Mouse (Mus musculus) cerebellum, adult (tissue): ENCODE data around the gene Sdad1.

Source experiments
- ATAC-seq: cut with Nextera tagmentation; 2 replicates; pipeline ENCODE4 v1.9.2; 2017; ENCODE audit warnings: mild to moderate bottlenecking, moderate library complexity, mixed read lengths; ENCODE audit not compliant: insufficient number of reproducible peaks, low FRiP score, low TSS enrichment

Sdad1 gene

DNA sequence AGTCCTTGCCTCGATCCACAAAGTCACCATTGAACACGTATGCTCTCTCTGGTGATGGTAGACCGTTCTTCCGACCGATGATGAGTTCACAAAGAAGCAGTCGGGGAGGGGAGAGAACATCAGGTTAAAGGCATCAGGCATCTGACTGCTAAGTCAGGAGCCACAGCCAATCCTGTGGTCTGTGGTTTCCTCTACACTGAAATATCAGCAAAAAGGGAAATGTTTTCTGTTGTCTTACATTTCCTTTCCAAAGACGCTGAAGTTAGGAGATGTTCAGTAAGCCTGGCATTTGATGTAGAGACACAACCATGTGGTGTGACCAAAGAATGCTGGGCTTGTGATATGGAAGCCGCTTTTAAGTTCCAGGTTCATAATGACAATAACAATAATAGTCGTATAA, 64.8 kb downstream of the Sdad1 start:
- ATAC-seq: no peak

- no peak for ATAC-seq
Measured at GRCm38 (mm10) chr5:92244900-92245299, 65.4 kb downstream of the Sdad1 start.

DNA sequence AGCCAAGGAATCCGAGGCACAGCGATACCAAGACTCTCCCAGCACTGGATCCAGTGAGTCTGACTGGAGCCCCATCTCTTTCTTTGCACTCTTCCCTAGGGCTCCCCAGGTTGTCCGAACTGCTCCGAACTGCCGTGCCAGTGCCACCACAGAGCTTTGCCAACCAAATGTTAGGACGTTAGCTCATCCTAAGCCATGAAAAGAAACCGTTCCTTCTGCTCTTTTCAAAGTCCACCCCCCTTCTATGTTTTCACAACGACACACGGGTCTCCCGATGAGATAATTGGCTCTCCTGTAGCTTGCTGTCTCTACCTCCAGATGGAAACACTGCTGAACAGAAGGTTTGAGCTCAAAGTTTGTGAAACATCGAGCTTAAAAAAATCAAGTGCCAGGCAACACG, 69.5 kb downstream of the Sdad1 start:
- ATAC-seq: no peak

DNA sequence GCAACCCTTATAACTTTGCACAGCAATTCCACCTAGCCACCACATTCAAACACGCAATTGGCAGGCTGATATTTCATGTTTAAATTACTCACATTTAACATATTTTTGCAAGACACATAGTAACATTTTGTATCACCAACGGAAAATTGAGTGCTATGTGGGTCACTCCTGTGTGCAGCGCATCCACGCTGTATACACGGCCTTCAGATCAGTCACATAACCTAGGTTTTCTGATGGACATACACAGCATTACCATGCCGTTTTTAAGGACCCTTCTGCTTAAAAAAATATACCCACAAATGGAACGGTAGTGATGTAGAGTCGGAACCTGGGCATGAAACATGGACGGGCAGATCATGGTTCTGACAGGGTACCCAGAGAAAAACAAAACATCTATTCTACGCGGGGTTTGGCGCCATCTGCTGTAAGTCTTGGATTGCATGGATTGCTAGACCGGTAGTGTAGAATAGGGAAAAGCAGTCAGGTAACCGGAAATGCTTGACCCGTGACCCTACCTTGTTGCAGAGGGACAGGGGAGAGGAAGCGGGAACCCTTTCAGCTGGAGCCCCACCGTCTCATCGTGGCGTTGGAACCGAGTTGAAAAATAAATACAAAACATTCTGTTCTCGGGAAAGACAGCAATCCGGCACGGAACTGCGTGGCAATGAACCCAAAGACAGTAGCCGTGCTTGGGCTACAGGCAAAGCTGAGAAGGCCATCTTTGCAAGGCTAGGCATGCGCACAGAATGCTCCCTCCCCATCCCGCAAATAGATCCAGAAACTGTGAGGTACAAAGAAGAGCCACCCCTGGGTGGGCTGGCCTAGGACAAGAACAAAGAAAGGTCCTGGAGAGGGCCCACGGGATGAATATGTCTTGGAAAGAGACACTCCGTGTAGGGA, 70.7 kb downstream of the Sdad1 start:
- peak; percentile 41; the same call in 1 of the 2 replicates for ATAC-seq

- no peak for ATAC-seq
Measured at GRCm38 (mm10) chr5:92234939-92235557, 75.2 kb downstream of the Sdad1 start.
